Mouse (Mus musculus): ENCODE results near the gene Atpaf1.

The Atpaf1 gene

DNA sequence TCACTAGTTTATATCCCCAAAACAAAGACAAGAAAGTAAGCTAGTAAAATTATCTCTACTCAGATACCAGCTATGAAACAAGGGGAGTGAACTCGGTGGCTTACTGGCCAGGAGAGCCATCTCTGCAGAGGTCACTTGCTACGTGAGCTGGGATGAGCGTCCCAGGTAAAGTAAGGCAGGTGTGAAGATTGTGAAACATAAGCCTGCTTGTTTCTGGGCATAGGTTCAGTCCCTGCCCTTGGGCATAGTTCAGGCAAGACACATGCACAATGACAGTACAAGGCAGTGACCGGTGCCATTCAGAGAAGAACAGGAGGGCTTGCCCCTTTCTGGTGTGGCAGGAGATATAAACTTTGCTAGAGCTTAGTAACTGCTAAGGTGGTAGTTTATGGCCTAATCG lies 31.0 kb downstream of the Atpaf1 start:
- no peak for DNase-seq

DNA sequence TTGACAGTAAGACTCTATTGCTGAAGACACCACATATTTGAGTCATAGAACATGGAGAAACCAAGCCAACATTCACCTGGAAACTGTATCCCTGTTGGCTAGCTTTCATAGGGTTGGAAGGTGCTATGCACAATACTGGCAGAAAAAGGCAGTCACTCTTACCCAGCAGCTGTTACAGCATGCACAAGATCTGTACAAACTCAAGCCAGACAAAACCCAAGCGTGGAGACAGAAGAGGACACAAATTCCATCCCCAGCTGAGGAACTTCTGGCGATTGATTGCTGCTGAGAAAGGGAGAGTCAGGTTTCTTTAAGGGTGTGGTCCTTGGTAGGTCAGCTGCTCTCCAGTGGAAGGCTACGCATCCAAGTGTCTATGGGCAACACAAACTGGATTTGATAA lies 35.6 kb downstream of the Atpaf1 start:
- no peak for DNase-seq

- DNase-seq = no peak
Measured at GRCm38 (mm10) chr4:115820944-115821343, 36.3 kb downstream of the Atpaf1 start.

DNA sequence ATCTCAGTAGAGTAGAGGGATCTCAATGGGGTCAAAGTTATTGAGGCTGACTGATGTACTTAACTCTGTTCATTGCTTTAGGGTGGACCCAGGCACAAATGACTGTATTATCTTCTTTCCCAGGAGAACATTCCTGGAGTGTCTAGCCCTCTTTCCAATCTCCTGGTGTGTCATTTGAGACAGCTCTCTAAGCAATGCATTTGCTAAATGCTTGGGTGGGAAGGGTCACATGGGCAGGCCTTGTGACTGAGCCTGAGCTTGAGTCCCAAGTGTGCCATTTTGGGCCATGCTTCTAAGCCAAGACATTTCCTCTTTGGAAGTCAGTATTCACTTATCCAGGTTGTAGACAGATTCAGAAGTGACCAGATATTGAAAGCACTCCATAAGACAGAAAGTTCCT lies 36.8 kb downstream of the Atpaf1 start:
- no peak for DNase-seq

- DNase-seq = peak; percentile 38
Measured at GRCm38 (mm10) chr4:115821928-115822327, 37.3 kb downstream of the Atpaf1 start.

- DNase-seq = no peak
Measured at GRCm38 (mm10) chr4:115824178-115824577, 39.6 kb downstream of the Atpaf1 start.

- DNase-seq = no peak
Measured at GRCm38 (mm10) chr4:115825271-115825670, 40.7 kb downstream of the Atpaf1 start.

DNA sequence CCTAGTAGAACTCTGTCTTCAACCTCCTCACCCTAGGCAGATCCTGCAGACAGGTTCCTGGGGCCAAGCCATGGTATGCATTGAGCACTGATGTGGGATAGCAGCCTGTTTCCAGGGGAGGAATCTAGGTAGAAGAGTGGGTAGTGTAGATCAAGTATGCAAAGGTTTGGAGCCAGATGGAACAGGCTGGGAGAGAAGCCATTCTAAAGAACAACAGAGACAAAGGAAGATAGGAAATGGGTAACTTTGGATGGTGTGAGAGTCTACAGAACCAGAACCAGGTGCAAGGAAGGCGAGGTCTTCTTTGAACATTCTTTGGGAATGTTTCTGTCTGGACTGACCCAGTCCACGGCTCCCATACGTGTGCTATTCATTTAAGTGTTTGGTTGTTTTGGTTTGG lies 42.5 kb downstream of the Atpaf1 start:
- no peak for DNase-seq

GRCm38 (mm10) chr4:115827535-115827887 lies 42.9 kb downstream of the Atpaf1 start:
- DNase-seq = no peak

DNA sequence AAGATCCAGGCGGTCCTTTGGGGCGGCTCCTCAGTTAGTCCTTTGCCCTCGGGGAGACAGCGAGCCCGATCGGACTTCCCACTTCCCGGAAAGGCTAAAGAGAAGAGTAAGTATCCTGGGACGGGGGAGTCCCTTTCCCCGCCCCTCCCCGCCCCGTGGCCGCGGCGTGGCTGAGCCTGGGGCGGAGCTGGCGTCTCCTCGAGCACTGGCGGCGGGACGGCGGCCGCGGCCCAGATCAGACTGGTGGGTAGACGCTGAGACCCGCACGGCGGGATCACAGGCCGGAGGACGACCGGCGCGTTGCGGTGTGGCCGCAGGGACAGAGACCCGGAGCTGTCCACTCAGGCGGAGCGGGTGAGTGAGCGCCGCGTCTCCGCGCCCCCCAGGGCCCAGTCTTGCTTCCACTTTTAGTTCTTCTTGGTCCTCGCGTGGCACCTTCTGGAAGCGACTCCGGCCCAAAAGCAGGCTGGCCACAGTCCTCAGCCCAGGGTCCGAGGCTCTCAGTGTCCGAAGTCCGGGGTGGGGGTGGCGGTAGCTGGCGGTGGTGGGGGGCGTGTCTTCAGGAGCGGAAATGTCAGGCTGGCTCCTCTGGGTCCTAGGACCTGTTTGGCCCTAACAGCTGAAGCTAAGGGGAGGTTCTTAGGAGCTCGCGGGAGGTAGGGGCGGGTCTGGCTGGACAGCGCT lies 43.4 kb downstream of the Atpaf1 start, which contains the start of gene Mob3c:
Mob3c (plus strand) TSS at position 205 of the 684 bp plus-strand sequence.
- DNase-seq = peak; percentile 90

DNA sequence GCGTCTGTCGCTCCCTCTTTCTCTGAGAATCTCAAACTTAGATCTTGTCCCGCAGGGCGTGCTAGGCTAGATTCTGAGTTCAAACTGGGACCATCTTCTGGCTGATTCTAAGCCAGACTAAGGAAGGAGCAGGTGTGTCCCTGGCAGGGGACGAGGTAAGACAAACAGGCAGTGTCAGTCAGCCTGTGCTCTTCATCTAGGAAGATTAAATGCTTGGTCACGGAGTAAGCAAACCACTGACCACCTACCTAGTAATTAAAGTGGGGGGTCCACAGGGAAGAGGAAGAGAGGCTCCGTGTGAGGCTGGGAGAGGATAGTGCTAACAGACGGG lies 43.9 kb downstream of the Atpaf1 start:
- no peak for DNase-seq

- DNase-seq = peak; percentile 18
Measured at GRCm38 (mm10) chr4:115830491-115830890, 45.9 kb downstream of the Atpaf1 start.

DNA sequence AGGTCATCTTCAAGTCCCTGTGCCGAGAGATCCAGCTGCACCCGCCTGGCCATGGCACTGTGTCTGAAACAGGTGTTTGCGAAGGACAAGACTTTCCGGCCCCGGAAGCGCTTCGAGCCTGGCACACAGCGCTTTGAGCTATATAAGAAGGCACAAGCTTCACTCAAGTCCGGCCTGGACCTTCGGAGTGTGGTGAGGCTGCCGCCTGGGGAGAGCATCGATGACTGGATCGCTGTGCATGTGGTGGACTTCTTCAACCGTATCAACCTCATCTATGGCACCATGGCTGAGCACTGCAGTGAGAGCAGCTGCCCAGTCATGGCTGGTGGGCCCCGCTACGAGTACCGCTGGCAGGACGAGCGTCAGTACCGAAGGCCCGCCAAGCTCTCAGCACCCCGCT lies 46.6 kb downstream of the Atpaf1 start:
- DNase-seq = no peak

- DNase-seq = no peak
Measured at GRCm38 (mm10) chr4:115832040-115832439, 47.4 kb downstream of the Atpaf1 start.

DNA sequence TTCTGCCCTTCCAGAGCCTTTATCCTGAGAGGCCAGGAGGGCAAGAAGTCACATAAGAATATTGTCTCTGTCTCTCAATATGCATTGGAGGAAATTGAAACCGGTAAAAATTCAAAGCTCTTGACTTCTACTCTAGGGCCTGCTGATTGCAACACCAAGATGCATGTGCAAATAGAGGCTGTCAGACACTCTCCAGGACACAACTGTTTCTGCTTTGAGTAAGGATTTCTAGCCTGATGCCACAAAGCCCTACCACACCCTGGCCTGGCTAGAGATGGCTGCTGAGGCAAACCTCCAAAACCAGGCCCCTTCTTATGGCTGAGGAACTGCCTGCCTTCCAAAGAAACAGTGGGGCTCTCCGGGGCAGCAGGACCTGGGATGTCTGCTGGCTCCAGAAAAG lies 51.0 kb downstream of the Atpaf1 start:
- no peak for DNase-seq

DNA sequence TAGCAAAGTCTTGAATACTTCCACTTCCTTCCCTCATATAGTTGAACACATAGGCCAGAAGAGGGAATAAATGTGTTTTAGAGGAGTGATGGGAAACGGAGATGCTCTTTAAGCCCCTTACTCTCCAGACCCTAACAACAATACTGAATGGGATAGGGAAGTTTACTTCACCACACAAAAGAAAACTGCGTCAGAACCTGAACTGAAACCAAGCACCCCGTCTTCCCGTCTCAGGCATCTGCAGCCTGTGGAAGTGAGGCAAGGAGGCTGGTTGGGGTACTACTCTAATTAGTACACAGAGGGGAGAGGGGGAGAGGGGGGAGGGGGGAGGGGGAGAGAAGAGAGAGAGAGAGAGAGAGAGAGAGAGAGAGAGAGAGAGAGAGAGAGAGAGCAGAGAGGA lies 53.6 kb downstream of the Atpaf1 start:
- peak; percentile 14 for DNase-seq

GRCm38 (mm10) chr4:115838696-115839641 lies 54.4 kb downstream of the Atpaf1 start, which contains the start of gene Mknk1:
Gene Mknk1, plus strand, starts transcription at chr4:115839198.
- peak; percentile 94 for DNase-seq

DNA sequence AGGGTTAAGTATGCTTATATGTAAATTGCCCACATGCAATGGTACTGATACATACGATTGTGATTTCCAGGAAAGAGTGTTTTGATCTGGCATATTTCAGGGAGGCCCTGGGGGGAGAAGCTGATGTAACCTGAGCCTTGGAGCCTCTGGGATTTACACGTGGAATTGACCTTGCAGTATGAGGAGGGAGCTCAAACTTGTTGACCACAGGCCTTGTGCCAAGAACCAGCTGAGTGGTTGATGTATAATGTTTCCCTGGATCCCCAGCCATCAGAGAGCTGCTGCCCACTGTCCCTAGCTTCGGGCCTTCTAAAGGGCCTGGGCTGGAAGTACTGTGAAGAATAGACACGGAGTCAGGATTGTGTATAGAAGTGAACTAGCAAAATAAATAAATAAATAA lies 55.3 kb downstream of the Atpaf1 start:
- peak; percentile 16 for DNase-seq

GRCm38 (mm10) chr4:115840842-115841241 lies 56.2 kb downstream of the Atpaf1 start:
- DNase-seq = no peak

- peak; percentile 13 for DNase-seq
Measured at GRCm38 (mm10) chr4:115846656-115847055, 62.0 kb downstream of the Atpaf1 start.

DNA sequence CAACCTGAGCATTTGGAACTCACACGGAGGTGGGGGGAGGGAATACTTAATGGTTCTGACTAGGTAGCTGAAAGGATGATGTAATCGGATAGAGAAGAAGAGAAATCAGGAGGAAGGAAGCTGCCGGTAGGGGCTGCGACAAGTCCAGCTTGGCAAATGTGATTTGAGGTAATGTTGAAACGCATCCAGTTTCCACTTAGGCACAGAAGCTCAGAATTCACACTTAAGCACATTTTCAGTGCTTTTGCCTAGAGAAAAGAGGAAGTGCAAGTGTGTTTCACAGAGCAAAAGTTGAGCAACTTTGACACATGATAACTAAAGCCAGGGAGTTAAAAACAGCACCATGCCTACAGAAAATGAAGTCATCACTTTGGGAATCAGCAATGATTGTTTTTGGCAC lies 62.8 kb downstream of the Atpaf1 start:
- peak; percentile 15 for DNase-seq

- no peak for DNase-seq
Measured at GRCm38 (mm10) chr4:115848083-115848482, 63.5 kb downstream of the Atpaf1 start.

GRCm38 (mm10) chr4:115848990-115849677 lies 64.5 kb downstream of the Atpaf1 start:
- DNase-seq = no peak

DNA sequence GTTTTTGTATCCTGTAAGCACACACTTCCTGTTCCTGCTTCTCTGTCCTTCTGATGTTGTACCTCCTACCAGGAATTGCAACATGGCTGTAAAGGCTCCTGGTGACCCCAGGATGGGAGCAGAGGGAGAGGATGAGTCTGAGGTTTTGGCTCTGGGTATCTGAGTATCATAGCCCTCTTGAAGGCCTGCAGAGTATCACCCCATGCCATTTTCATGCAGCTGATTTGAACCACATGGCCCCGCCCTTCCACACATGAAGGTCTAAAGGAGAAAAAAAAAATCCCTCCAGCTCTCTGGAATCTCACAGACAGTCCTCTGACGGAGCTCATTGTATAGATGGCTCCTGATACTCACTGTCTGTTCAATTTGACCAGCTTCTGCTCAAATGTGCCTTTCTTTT lies 65.5 kb downstream of the Atpaf1 start:
- DNase-seq = peak; percentile 11
